Mouse (Mus musculus) liver, adult 2 months (tissue): ENCODE measurements around the gene Snapc2. TPM values are rescaled to one million over a fixed set of nuclear protein-coding genes. Genes with fewer than 3 reads are reported as not detected.

Experiments used
- DNase-seq: peaks from one replicate; pipeline ENCODE4 v3.0.0-alpha.2; 2011; ENCODE audit warnings: low read depth, low spot score; ENCODE audit errors: extremely low read depth
- H3K27ac ChIP-seq: fragments of 200-500 bp; replicated peaks from 2 replicates; pipeline ENCODE4 v1.5.1; 2012; ENCODE audit warnings: low read depth, mild to moderate bottlenecking, control low read depth, inconsistent platforms, low read length; ENCODE audit not compliant: insufficient read depth
- H3K27me3 ChIP-seq: fragments of 200-500 bp; 2 replicates; pipeline ENCODE4 v1.6.1; 2012; ENCODE audit warnings: mild to moderate bottlenecking, moderate library complexity, low read length, inconsistent platforms; ENCODE audit not compliant: control insufficient read depth, insufficient read depth
- H3K36me3 ChIP-seq: fragments of 200-500 bp; 2 replicates; pipeline ENCODE4 v1.6.1; 2012; ENCODE audit warnings: low read length, inconsistent platforms; ENCODE audit not compliant: control insufficient read depth, insufficient read depth
- H3K4me1 ChIP-seq: fragments of 200-500 bp; 2 replicates; pipeline ENCODE4 v1.6.1; 2011; ENCODE audit warnings: low read length; ENCODE audit not compliant: control insufficient read depth, insufficient read depth
- H3K4me3 ChIP-seq: fragments of 200-500 bp; 2 replicates; pipeline ENCODE4 v1.5.1; 2011; ENCODE audit warnings: low read depth, mild to moderate bottlenecking, control low read depth, low read length, moderate library complexity; ENCODE audit not compliant: insufficient read depth
- H3K79me2 ChIP-seq: fragments of 200-500 bp; 2 replicates; pipeline ENCODE4 v1.6.1; 2012; ENCODE audit warnings: inconsistent platforms, mild to moderate bottlenecking, low read length, moderate library complexity; ENCODE audit not compliant: control insufficient read depth, insufficient read depth
- H3K9ac ChIP-seq: fragments of 200-500 bp; 2 replicates; pipeline ENCODE4 v1.6.1; 2012; ENCODE audit warnings: low read depth, mild to moderate bottlenecking, control low read depth, inconsistent platforms, low read length
- CTCF ChIP-seq: fragments of 200-500 bp; IDR thresholded peaks from 2 replicates; pipeline ENCODE4 v1.5.1; 2011; ENCODE audit warnings: low read depth, low read length, control low read depth
- POLR2A ChIP-seq: fragments of 200-500 bp; IDR thresholded peaks from 2 replicates; pipeline ENCODE4 v1.6.1; 2011; ENCODE audit warnings: low read length, control low read depth; ENCODE audit not compliant: insufficient read depth; ENCODE audit errors: extremely low read depth
- WGBS: fragments of 180-500 bp; shearing (Covaris S2); methylation state at CpG from one replicate; pipeline ENCODE4 v1.1.7; 2018; 5-methylcytosine and 5-hydroxymethylcytosine counted together
- polyA plus RNA-seq: library from polyadenylated mRNA; depleted of rRNA; stranded (reverse); fragments of >200 nt; gene quantifications from 2 replicates; pipeline ENCODE4 v1.2.3, GENCODE M21; 2012
- total RNA-seq: library from RNA; depleted of rRNA; stranded (reverse); fragments of >200 nt; gene quantifications from 2 replicates; pipeline ENCODE4 v1.2.3, GENCODE M21; 2014

The Snapc2 gene
- total and polyA plus RNA-seq, 2 experiments = 6.7 to 22.2 TPM

- H3K4me1 ChIP-seq = peaks cover 1% of the 10 kb centered on the region; the same call in 1 of the 2 replicates
- no peak overlapping the region for H3K4me3 ChIP-seq
- WGBS = 66% methylated on average over 6 of the region's 6 CpGs
- no peaks in the 10 kb centered on the region for H3K27me3 ChIP-seq
- no peak for TF ChIP-seq POLR2A
- TF ChIP-seq CTCF = no peak
- H3K27ac ChIP-seq = no peak overlapping the region
- peaks cover under 1% of the 10 kb centered on the region; the same call in 1 of the 2 replicates for H3K79me2 ChIP-seq
- no peak for DNase-seq
- peaks cover 48% of the 10 kb centered on the region for H3K36me3 ChIP-seq
- H3K9ac ChIP-seq = no peak overlapping the region
Measured at GRCm38 (mm10) chr8:4269609-4270008, 16.7 kb downstream of the Snapc2 start.

GRCm38 (mm10) chr8:4275275-4276110 lies 22.6 kb downstream of the Snapc2 start, which contains the start of gene Timm44:
Timm44 (minus strand) TSS chr8:4275913.
- H3K4me3 ChIP-seq = peak within 1 kb of the TSS; percentile 56
- peaks cover 16% of the 10 kb centered on the region for H3K36me3 ChIP-seq
- TF ChIP-seq POLR2A = peak; percentile 46; the same call in 1 of the 2 replicates
- no peak for TF ChIP-seq CTCF
- peaks cover 3% of the 10 kb centered on the region; the same call in 1 of the 2 replicates for H3K79me2 ChIP-seq
- under 1% methylated on average over 39 of the region's 39 CpGs for WGBS
- H3K27ac ChIP-seq = peak within 1 kb of the TSS; percentile 78
- peaks cover 4% of the 10 kb centered on the region; the same call in 1 of the 2 replicates for H3K4me1 ChIP-seq
- DNase-seq = peak; percentile 88
- H3K9ac ChIP-seq = peak within 1 kb of the TSS; percentile 70
- H3K27me3 ChIP-seq = no peaks in the 10 kb centered on the region

GRCm38 (mm10) chr8:4276111-4276465 lies 23.2 kb downstream of the Snapc2 start:
- Histone ChIP-seq H3K36me3 (peaks cover 13% of the 10 kb centered on the region), H3K27ac (peak overlapping the region; percentile 78), H3K4me3 (peak overlapping the region; percentile 56), H3K27me3 (no peaks in the 10 kb centered on the region), H3K4me1 (peaks cover 4% of the 10 kb centered on the region; the same call in 1 of the 2 replicates), H3K79me2 (peaks cover 3% of the 10 kb centered on the region; the same call in 1 of the 2 replicates), H3K9ac (peak overlapping the region; percentile 63)
- WGBS = 20% methylated on average over 9 of the region's 9 CpGs
- DNase-seq = no peak
- TF ChIP-seq POLR2A = no peak
- TF ChIP-seq CTCF = no peak

DNA sequence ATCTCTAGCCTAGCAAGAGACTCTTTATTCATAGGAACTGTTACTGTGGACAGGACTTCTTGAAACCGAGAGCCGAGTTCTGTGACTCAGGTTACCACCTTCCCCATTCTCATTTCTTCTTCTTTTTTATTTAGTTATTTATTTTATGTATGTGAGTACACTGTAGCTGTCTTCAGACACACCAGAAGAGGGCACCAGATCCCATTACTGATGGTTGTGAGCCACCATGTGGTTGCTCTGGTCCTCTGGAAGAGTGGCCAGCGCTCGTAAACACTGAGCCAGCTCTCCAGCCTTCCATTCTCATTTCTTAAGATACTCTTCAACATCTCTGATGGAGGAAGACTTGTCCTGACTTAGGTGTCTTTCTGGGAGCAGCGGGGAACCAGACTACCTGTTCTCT lies 39.9 kb downstream of the Snapc2 start:
- DNase-seq = no peak
- H3K4me3 ChIP-seq = no peak overlapping the region
- no peak overlapping the region for H3K27ac ChIP-seq
- H3K27me3 ChIP-seq = no peaks in the 10 kb centered on the region
- no peak for TF ChIP-seq POLR2A
- peak; percentile 20; the same call in 1 of the 2 replicates for TF ChIP-seq CTCF
- 79% methylated on average over 5 of the region's 5 CpGs for WGBS
- peaks cover 63% of the 10 kb centered on the region for H3K36me3 ChIP-seq
- no peak overlapping the region for H3K9ac ChIP-seq
- H3K79me2 ChIP-seq = no peaks in the 10 kb centered on the region; the same call in 1 of the 2 replicates
- no peaks in the 10 kb centered on the region for H3K4me1 ChIP-seq

GRCm38 (mm10) chr8:4297822-4298221 lies 44.9 kb downstream of the Snapc2 start:
- Histone ChIP-seq H3K36me3 (peaks cover 71% of the 10 kb centered on the region), H3K27ac (no peak overlapping the region), H3K4me1 (no peaks in the 10 kb centered on the region), H3K79me2 (no peaks in the 10 kb centered on the region; the same call in 1 of the 2 replicates), H3K9ac (no peak overlapping the region), H3K4me3 (no peak overlapping the region), H3K27me3 (no peaks in the 10 kb centered on the region)
- no peak for TF ChIP-seq POLR2A
- no peak for TF ChIP-seq CTCF
- no peak for DNase-seq
- WGBS = 82% methylated on average over 4 of the region's 4 CpGs
